Mouse (Mus musculus) liver, embryonic 14.5 days (tissue): ENCODE measurements at regions not wholly inside any gene's neighbourhood (a gene's known extent, or its start where the extent isn't known, plus 50 kb on each side); places are given as distances from the start of the nearest gene placed in this dataset.

Experiments
- CTCF ChIP-seq: IDR thresholded peaks from 2 replicates; pipeline ENCODE4 v1.5.1; 2016; ENCODE audit warnings: antibody characterized with exemption, low read depth, control low read depth
- EP300 ChIP-seq: IDR thresholded peaks from 2 replicates; pipeline ENCODE4 v1.6.1; 2016; ENCODE audit warnings: antibody characterized with exemption, low read depth

DNA sequence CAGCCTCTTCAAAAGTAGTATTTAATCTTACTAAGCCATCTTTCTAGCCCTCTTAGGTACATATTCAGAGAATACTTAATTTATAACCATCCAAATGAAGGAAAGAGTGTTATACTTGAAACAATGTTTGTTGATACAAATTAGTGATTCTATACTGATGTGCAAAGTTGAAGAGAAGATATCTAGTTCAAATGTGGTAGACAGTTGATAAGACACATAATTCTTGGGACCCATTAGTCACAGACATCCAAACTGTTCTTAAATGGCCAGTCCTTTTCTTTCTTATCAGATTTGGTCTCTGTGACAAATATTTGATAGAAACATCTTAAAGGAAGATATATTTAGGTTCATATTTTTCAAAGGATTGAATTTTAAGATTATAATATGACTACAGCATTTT, 585.7 kb downstream of the Efna5 start:
- TF ChIP-seq CTCF (no peak), EP300 (no peak)
